ENCODE assay signal across 12 mouse cellular contexts in the genomic region with DNA sequence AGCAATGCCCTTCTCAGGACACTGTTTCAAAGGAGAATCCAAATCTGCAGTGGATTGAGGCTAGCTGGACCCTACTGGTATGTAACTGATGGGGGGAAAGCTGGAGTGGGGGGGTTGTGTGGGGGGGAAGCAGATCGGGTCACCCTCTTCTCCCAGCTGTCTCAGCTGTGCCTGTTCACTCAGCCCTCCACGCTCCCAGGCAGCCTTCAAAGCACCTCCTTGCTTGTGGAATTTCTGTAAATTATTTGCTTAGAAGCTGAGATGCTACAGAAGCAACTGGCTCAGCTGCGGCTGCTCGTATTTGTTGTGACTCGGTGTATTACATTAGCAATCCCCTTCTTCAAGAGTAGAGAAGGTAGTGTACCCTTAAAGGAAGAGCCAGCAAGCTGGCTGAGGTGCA.
"Had no signal": no experiment of that assay in that cellular context is flagged by ENCODE, and none has a peak within 500 bp of the region (broad histone marks: within the 10 kb centered on the region; RNA-seq: fewer than 3 reads in every experiment).

No protein-coding gene starts in this region.

- H3K9ac ChIP-seq: limb, embryonic 15.5 days; liver, embryonic 12.5 days; midbrain, embryonic 15.5 days; neural tube, embryonic 13.5 days; stomach, embryonic 15.5 days had no signal

- ATAC-seq: hindbrain, postnatal 0 days; liver, embryonic 12.5 days; midbrain, embryonic 15.5 days had no signal

- H3K27ac ChIP-seq: hindbrain, postnatal 0 days; limb, embryonic 15.5 days; liver, embryonic 12.5 days; midbrain, embryonic 10.5 days; midbrain, embryonic 15.5 days; neural tube, embryonic 13.5 days; stomach, embryonic 15.5 days had no signal

- DNase-seq: layer of hippocampus, adult 9-11 months; layer of hippocampus, postnatal 36 days; retina, postnatal 1 day; thymus, adult 2 months; thymus, postnatal 25 days had no signal

- H3K4me3 ChIP-seq: limb, embryonic 15.5 days; liver, embryonic 12.5 days; midbrain, embryonic 10.5 days; midbrain, embryonic 15.5 days; neural tube, embryonic 13.5 days; stomach, embryonic 15.5 days had no signal

- H3K4me2 ChIP-seq: limb, embryonic 15.5 days; liver, embryonic 12.5 days; midbrain, embryonic 15.5 days; neural tube, embryonic 13.5 days; stomach, embryonic 15.5 days had no signal

- H3K4me1 ChIP-seq: liver, embryonic 12.5 days; midbrain, embryonic 15.5 days; stomach, embryonic 15.5 days had no signal

- H3K27me3 ChIP-seq: limb, embryonic 15.5 days; liver, embryonic 12.5 days; midbrain, embryonic 15.5 days; neural tube, embryonic 13.5 days; stomach, embryonic 15.5 days had no signal

- H3K9me3 ChIP-seq: limb, embryonic 15.5 days; liver, embryonic 12.5 days; midbrain, embryonic 10.5 days; midbrain, embryonic 15.5 days; neural tube, embryonic 13.5 days; stomach, embryonic 15.5 days had no signal

- H3K36me3 ChIP-seq: limb, embryonic 15.5 days; liver, embryonic 12.5 days; midbrain, embryonic 10.5 days; midbrain, embryonic 15.5 days; neural tube, embryonic 13.5 days; stomach, embryonic 15.5 days had no signal
